Mouse (Mus musculus) kidney, embryonic 16.5 days (tissue): ENCODE measurements around the gene Mpl. TPM values are rescaled to one million over a fixed set of nuclear protein-coding genes. Genes with fewer than 3 reads are reported as not detected.

Experiments
- ATAC-seq: fragments of 200-750 bp; cut with Nextera tagmentation; 2 replicates; pipeline ENCODE4 v1.8.0; 2017; ENCODE audit warnings: moderate TSS enrichment; ENCODE audit not compliant: low FRiP score, low TSS enrichment
- H3K27ac ChIP-seq: fragments of 300-500 bp; sonication (generic); 2 replicates; pipeline ENCODE4 v1.5.1; 2014; ENCODE audit warnings: low read length
- H3K27me3 ChIP-seq: fragments of 300-500 bp; sonication (generic); 2 replicates; pipeline ENCODE4 v1.6.1; 2014; ENCODE audit warnings: low read length, control low read depth, mixed read lengths; ENCODE audit not compliant: insufficient read depth
- H3K36me3 ChIP-seq: fragments of 300-500 bp; sonication (generic); 2 replicates; pipeline ENCODE4 v1.6.1; 2014; ENCODE audit warnings: low read length, control low read depth, mixed read lengths; ENCODE audit not compliant: insufficient read depth
- H3K4me1 ChIP-seq: fragments of 300-500 bp; sonication (generic); 2 replicates; pipeline ENCODE4 v1.6.1; 2014; ENCODE audit warnings: low read length, control low read depth, mixed read lengths; ENCODE audit not compliant: insufficient read depth
- H3K4me2 ChIP-seq: fragments of 300-500 bp; sonication (generic); replicated peaks from 2 replicates; pipeline ENCODE4 v1.6.1; 2014; ENCODE audit warnings: low read depth, low read length
- H3K4me3 ChIP-seq: fragments of 300-500 bp; sonication (generic); 2 replicates; pipeline ENCODE4 v1.5.1; 2014; ENCODE audit warnings: mild to moderate bottlenecking, low read length
- H3K9ac ChIP-seq: fragments of 300-500 bp; sonication (generic); replicated peaks from 2 replicates; pipeline ENCODE4 v1.6.1; 2014; ENCODE audit warnings: low read length
- H3K9me3 ChIP-seq: fragments of 300-500 bp; sonication (generic); 2 replicates; pipeline ENCODE4 v1.6.1; 2016; ENCODE audit warnings: low read length, control low read depth
- WGBS: fragments of 180-500 bp; shearing (Covaris S2); extraction: QIAGEN DNeasy Blood & Tissue Kit; methylation state at CpG from one replicate; pipeline ENCODE4 v1.1.7; 2014; 5-methylcytosine and 5-hydroxymethylcytosine counted together
- polyA plus RNA-seq: library from polyadenylated mRNA; unstranded; fragments of >200 nt; fragmentation: Nextera tagmentation; extraction: Ambion mirVana; gene quantifications from 2 replicates; pipeline ENCODE4 v1.2.1, GENCODE M21; 2015

Gene Mpl
- polyA plus RNA-seq, 1 experiment from 2014 or later = 0.30 TPM

DNA sequence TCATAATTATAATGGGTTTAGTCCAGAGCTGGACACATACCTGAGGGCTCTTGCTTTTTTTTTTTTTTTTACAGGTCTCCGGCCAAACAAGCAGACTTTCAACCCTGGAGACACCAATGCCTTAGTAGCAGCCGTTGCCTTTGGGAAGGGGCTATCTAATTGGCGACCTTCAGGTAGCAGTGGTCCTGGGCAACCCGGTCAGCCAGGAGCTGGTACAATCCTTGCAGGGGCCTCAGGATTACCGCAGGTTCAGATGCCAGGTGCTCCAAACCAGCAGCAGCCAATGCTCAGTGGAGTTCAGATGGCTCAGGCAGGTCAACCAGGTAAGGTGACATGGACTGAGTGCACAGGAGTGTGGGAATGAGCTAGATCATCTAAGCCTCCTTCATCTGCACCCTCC is 43.8 kb downstream of the Mpl start:
- no peaks in the 10 kb centered on the region for H3K27me3 ChIP-seq
- no peak overlapping the region for H3K27ac ChIP-seq
- no peak overlapping the region for H3K9ac ChIP-seq
- H3K4me3 ChIP-seq = no peak overlapping the region
- H3K4me2 ChIP-seq = no peak overlapping the region
- peaks cover 51% of the 10 kb centered on the region for H3K36me3 ChIP-seq
- H3K9me3 ChIP-seq = no peaks in the 10 kb centered on the region
- WGBS = 92% methylated on average over 5 of the region's 5 CpGs
- peaks cover 9% of the 10 kb centered on the region for H3K4me1 ChIP-seq
- no peak for ATAC-seq

DNA sequence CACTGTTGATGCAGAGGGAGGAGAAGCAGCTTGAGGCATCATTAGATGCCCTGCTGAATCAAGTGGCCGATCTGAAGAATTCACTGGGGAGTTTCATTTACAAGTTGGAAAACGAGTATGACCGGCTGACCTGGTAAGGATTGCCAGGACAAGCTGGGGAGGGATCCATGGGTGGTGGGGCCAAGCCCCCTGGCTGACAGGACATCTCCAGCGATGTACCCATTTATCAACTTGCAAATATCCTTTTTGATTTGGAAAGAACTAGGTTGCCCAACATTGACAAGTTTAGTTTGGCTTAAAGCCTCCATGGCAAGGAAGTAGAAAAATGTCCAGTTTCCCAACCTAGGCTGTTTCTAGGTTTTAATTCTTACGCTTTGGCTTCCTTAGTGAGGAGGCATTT is 46.4 kb downstream of the Mpl start:
- Histone ChIP-seq H3K9me3 (no peaks in the 10 kb centered on the region), H3K9ac (no peak overlapping the region), H3K27ac (no peak overlapping the region), H3K4me1 (peaks cover 15% of the 10 kb centered on the region), H3K36me3 (peaks cover 45% of the 10 kb centered on the region), H3K4me2 (no peak overlapping the region), H3K4me3 (no peak overlapping the region), H3K27me3 (no peaks in the 10 kb centered on the region)
- ATAC-seq = no peak
- WGBS = 86% methylated on average over 5 of the region's 5 CpGs

DNA sequence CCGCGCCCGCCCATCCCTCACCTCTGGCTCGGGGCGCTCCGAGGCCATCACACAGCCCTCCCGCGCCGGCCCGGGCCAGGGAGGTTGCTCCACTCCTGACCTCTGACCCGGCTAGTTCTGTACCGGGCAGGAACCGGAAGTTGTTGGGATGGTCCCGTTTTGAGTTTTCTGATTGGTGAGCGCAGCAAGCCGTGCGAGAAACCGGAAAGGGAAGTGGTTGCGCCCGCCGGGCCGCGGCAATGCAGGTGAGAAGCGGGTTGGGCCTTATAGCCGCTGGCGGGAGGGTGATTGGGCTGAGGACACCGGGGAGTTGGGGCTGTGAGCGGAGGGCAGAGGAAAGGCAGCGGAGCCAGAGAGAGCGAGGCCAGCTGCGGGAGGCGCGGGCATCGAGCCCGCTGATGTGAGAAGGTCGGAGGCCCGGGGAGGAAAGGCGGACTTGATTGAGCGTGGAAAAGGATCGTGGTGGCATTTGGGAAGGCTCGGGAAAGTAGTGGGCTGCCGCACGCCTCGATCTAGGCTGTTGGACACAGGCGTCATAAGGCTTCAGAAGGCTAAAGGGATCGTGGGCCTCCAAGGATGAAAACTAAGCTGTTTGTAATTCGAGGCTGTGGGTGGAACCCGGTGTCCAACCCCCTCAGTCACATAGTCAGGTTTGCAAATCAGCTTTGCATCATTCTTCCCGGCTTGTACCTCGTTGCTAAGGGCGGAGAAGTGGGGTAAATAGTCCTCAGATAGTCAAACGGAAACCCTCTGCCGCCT is 48.0 kb downstream of the Mpl start, which contains the start of the genes Szt2 and Med8:
TSS of gene Szt2 (minus strand) at position 132 of the 759 bp plus-strand sequence.
TSS of gene Med8 (plus strand) at position 196 of the 759 bp plus-strand sequence.
- peak; percentile 95 for ATAC-seq
- Histone ChIP-seq H3K27me3 (no peaks in the 10 kb centered on the region), H3K36me3 (peaks cover 39% of the 10 kb centered on the region), H3K9me3 (no peaks in the 10 kb centered on the region), H3K4me3 (peak within 1 kb of the TSS; percentile 80), H3K9ac (peak within 1 kb of the TSS; percentile 86), H3K27ac (peak within 1 kb of the TSS; percentile 63), H3K4me1 (peaks cover 15% of the 10 kb centered on the region), H3K4me2 (peak within 1 kb of the TSS; percentile 73)
- WGBS = under 1% methylated on average over 53 of the region's 53 CpGs

DNA sequence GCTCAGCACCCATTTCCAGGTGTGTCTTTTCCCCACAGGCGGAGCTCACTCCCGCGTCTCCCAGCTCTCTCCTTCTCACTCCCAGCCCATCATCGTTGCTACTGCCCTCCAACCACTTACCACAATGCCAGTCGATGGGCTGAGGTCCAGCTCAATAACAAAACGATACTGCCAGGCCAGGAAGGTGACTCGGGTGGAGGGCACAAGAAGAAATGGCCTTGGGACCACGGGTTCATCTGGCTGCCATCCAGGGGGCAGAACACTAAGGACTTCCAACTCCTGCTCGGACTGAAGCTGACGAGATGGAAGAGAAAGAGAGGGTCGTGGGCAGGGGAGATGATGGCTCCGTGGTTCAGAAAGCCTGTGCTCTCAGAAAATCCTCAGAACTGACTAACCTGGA is 54.6 kb downstream of the Mpl start:
- H3K4me1 ChIP-seq = no peaks in the 10 kb centered on the region
- H3K9ac ChIP-seq = no peak overlapping the region
- ATAC-seq = no peak
- no peaks in the 10 kb centered on the region for H3K9me3 ChIP-seq
- no peak overlapping the region for H3K27ac ChIP-seq
- peaks cover 50% of the 10 kb centered on the region for H3K36me3 ChIP-seq
- 89% methylated on average over 12 of the region's 12 CpGs for whole genome bisulfite sequencing
- H3K4me3 ChIP-seq = no peak overlapping the region
- H3K4me2 ChIP-seq = no peak overlapping the region
- H3K27me3 ChIP-seq = no peaks in the 10 kb centered on the region

DNA sequence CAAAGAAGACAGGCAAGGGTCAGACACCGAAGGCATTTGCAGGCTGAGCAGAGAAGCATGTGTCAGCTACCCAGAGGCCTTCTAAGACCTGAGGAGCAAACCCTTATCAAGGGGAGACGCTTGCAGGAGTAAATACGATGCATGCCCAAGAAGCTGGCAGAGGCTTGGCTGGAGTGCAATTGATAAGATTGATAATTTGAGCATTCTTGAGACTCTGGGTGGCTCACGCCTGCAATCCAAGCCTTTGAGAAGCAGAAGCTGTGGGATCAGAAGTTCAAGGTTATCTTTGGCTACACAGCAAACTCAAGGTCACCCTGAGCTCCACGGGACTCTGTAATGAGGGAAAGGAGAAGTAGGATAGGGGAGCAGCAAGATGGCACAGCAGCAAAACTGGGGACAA is 55.4 kb downstream of the Mpl start:
- no peak overlapping the region for H3K4me3 ChIP-seq
- WGBS = 81% methylated on average over 5 of the region's 5 CpGs
- peaks cover 58% of the 10 kb centered on the region for H3K36me3 ChIP-seq
- H3K9me3 ChIP-seq = no peaks in the 10 kb centered on the region
- H3K27me3 ChIP-seq = no peaks in the 10 kb centered on the region
- H3K9ac ChIP-seq = no peak overlapping the region
- H3K4me1 ChIP-seq = no peaks in the 10 kb centered on the region
- H3K4me2 ChIP-seq = no peak overlapping the region
- ATAC-seq = no peak
- no peak overlapping the region for H3K27ac ChIP-seq

DNA sequence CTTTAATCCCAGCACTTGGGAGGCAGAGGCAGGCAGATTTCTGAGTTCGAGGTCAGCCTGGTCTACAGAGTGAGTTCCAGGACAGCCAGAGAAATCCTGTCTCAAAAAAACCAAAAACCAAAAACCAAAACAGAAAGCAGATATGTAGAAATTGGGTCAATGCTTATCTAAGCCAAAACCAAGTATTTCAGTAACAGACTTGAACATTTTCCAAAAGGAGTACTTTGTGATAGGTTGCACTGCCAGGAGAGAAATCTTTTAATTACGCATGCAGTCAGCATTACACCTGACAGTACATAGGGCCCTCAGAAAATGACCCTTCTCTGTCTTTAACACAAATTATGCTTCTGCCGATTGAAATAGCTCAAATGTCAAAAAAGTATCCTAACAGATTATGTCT is 55.9 kb downstream of the Mpl start:
- no peak for ATAC-seq
- H3K4me2 ChIP-seq = no peak overlapping the region
- H3K4me3 ChIP-seq = no peak overlapping the region
- no peak overlapping the region for H3K27ac ChIP-seq
- H3K9me3 ChIP-seq = no peaks in the 10 kb centered on the region
- H3K27me3 ChIP-seq = no peaks in the 10 kb centered on the region
- whole genome bisulfite sequencing = 87% methylated on average over 3 of the region's 3 CpGs
- H3K4me1 ChIP-seq = no peaks in the 10 kb centered on the region
- no peak overlapping the region for H3K9ac ChIP-seq
- H3K36me3 ChIP-seq = peaks cover 60% of the 10 kb centered on the region

DNA sequence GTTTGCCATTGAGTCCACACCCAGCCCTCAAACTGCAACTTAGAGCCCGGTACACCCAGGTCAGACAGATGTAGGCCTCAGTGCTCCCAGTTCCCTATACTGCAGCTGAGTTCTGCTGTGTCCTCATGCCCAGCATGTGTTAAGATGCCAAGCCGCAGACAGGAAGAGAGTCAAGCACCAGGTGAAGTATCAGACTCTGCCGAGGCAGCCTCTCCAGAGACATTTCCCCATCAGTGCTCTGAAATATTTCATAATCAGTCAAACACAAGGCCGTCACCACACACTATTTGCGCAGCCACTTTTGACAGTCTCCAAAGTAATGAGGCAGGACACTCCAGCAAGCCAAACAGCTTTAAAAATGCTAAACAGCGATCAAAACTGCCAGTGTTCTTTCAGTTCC is 58.9 kb downstream of the Mpl start:
- Histone ChIP-seq H3K9me3 (no peaks in the 10 kb centered on the region), H3K4me3 (no peak overlapping the region), H3K4me2 (no peak overlapping the region), H3K36me3 (peaks cover 69% of the 10 kb centered on the region), H3K27ac (no peak overlapping the region), H3K9ac (no peak overlapping the region), H3K27me3 (no peaks in the 10 kb centered on the region), H3K4me1 (no peaks in the 10 kb centered on the region)
- ATAC-seq = no peak
- WGBS = 92% methylated on average over 6 of the region's 6 CpGs

DNA sequence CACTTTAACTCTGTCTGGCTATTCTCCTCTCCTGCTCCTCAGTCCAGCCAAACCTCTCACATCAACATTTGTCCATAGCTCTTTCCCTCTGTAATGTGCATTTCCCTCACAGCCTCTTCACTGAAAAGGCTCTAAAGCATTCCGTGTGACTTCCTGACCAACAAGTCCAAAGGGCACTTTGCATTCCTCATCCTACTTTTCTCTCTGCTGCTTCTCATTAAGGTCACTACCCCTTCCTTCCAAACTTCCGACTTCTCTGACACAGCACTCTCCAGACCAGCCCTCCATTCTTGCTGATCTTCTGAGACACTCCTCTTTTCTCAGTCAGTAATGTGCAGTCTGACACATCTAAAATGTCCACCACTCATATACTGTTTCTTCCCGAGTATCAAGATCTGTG is 60.9 kb downstream of the Mpl start:
- Histone ChIP-seq H3K36me3 (peaks cover 75% of the 10 kb centered on the region), H3K4me1 (no peaks in the 10 kb centered on the region), H3K4me2 (no peak overlapping the region), H3K27ac (no peak overlapping the region), H3K4me3 (no peak overlapping the region), H3K9ac (no peak overlapping the region), H3K9me3 (no peaks in the 10 kb centered on the region), H3K27me3 (no peaks in the 10 kb centered on the region)
- ATAC-seq = no peak
- 60% methylated on average over 3 of the region's 3 CpGs for WGBS

DNA sequence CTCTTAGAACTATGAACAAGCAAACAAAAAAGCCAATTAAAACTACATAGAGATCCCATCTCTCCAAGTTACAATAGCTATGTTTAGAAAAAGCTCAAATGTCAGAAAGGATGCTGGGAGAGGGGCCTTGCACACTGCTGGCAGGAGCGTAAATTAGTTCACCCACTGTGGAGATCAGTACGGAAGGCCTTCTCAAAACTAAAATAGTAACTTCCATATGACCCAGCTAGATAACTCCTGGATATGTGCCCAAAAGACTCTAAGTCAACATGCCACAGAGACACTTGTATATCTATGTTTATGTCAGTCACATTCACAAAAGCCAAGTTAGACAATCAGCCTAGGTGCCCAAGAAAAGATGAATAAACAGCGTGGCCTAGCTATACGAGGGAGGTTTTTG is 62.0 kb downstream of the Mpl start:
- Histone ChIP-seq H3K27me3 (no peaks in the 10 kb centered on the region), H3K4me1 (no peaks in the 10 kb centered on the region), H3K9ac (no peak overlapping the region), H3K4me3 (no peak overlapping the region), H3K9me3 (no peaks in the 10 kb centered on the region), H3K36me3 (peaks cover 78% of the 10 kb centered on the region), H3K4me2 (no peak overlapping the region), H3K27ac (no peak overlapping the region)
- no peak for ATAC-seq
- 72% methylated on average over 4 of the region's 4 CpGs for WGBS

DNA sequence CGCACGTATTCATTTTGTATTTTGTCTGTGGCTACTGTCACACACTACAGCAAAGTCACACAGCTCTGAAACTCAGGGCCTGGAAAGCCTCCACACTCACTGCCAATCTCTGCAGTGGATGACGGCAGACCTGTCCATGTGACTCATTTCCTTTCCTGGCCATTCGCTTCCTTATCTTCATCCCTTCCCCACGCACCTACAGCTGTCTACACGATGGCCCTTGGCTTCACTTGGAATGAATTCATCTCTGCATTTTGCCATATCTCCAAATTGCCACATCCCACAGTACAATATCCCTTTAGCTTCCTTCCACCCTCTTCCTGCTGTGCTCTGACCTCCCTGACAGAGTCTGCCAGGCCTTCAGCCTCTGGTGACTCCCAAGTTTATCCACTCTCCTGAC is 62.8 kb downstream of the Mpl start:
- 90% methylated on average over 6 of the region's 6 CpGs for WGBS
- Histone ChIP-seq H3K36me3 (peaks cover 77% of the 10 kb centered on the region), H3K4me2 (no peak overlapping the region)

More for the DNA sequence above, 62.8 kb downstream of the Mpl start:
- Histone ChIP-seq H3K9me3 (no peaks in the 10 kb centered on the region), H3K27ac (no peak overlapping the region), H3K9ac (no peak overlapping the region), H3K4me1 (no peaks in the 10 kb centered on the region), H3K4me3 (no peak overlapping the region), H3K27me3 (no peaks in the 10 kb centered on the region)
- ATAC-seq = no peak
